Mouse (Mus musculus): Measurements from ENCODE around the gene Acly.

Gene Acly

DNA sequence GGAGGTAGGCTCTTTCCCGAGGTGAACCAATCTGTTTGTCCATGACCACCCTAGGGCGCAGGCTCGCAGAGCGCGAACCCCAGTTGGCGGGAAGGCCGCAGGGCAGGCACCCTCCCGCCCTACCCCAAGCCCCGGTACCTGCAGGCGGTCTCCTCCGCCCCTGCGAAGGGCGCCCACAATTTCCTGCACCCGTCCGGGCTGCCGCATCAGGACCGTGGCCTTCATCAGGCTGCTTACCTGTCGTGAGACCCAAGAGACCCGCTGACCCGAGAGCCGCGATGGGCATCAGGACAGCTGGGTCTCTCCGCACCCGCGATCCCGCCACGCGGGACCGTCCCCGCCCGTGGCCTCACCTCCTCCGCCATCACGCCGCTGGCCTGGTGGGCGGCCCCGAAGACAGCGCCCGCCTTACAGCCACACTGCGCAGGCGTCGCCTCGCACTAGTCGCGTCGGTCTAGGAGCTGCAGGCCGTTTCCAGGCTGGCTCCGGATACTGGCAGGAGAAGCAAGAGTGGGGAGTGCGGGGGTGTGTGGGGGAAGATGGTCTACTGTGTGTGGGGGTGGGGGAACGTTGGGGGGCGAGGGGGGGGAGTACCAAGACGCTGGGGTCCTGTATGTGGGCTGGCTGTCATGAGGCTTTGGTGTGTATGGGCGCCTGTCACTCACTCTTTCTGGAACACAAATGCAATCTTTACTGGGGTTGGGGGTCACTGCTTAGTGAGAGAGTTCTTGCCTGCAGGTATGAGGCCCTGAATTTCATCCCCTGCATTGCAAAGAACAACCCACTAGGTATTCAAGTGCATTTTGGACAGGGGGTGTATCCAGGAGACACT is 86.9 kb downstream of the Acly start:
- DNase-seq (ENCODE audit: low spot score), result peak; percentile 61

DNA sequence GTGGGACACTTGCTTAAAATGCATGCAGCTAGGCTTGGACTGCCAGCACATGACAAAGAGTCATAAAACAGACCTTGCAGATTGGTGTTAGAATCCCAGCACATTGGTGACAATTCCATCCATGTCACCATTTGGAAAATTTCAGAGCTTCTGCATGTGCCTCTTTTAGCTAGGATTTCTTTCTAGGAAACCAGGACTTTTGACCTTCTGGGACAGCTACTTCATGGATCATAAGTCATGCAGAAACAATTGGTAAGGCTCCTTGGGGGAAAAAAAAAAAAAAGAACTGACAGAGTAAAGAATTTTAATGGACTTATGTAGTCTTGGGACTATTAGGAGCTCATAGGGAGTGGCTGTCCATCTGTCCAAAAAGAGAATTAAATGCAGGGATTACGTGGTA is 89.9 kb downstream of the Acly start:
- no peak for DNase-seq (ENCODE audit: low spot score)

- DNase-seq (ENCODE audit: low spot score), result no peak
These were observed 92.0 kb downstream of the Acly start for GRCm38 (mm10) chr11:100435678-100436246.

- no peak for DNase-seq (ENCODE audit: low spot score)
These were observed 95.8 kb downstream of the Acly start for GRCm38 (mm10) chr11:100432002-100432401.

DNA sequence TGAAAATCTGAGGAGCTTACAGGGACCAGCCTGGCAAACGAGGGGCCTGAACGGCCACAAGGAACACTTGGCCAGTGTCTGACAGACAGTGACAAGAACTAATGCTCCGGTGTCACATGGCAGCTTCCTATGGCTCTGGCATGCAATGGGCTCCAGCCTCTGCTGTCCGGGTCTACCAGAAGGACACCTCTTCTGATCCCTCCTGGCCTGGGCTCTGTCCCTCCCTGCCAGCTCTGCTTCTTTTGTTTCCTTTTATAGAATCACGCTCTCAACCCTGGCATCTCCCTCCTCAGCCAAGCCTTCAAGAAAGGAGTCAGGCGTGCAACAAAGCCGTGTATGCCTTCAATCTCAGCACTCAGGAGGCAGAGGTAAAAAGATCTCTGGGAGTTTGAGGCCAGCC is 97.7 kb downstream of the Acly start:
- no peak for DNase-seq (ENCODE audit: low spot score)

- DNase-seq (ENCODE audit: low spot score), result no peak
These were observed 99.1 kb downstream of the Acly start for GRCm38 (mm10) chr11:100428612-100429199.

- no peak for DNase-seq (ENCODE audit: low spot score)
These were observed 101.0 kb downstream of the Acly start for GRCm38 (mm10) chr11:100426820-100427219.

All from left cerebral cortex, adult 11 months (tissue).